Comparison of ENCODE assay signal across 9 mouse cellular contexts in genomic region chr1:41888213-41888612, GRCm38 (mm10).
DNase-seq lines count a peak whose midpoint lies in the region; ATAC-seq lines count a peak whose summit lies in the region.
"Had no signal": no experiment of that assay in that cellular context is flagged by ENCODE, and none has a peak within 500 bp of the region (broad histone marks: within the 10 kb centered on the region; RNA-seq: fewer than 3 reads in every experiment).

No protein-coding gene starts in this region.

- no peaks in the 10 kb centered on the region for H3K9me3 ChIP-seq in hindbrain, embryonic 10.5 days
- no peaks in the 10 kb centered on the region for H3K9me3 ChIP-seq in midbrain, embryonic 11.5 days (ENCODE audit: control insufficient read depth, low read length)

- H3K27me3 ChIP-seq in hindbrain, embryonic 10.5 days (ENCODE audit: insufficient read depth, poor library complexity, severe bottlenecking): no peaks in the 10 kb centered on the region
- H3K27me3 ChIP-seq in midbrain, embryonic 11.5 days (ENCODE audit: control insufficient read depth, insufficient read depth, low read length): no peaks in the 10 kb centered on the region

- peak overlapping the region; percentile 87 for H3K27ac ChIP-seq in hindbrain, embryonic 10.5 days
- no peak overlapping the region; the same call in 1 of the 2 replicates for H3K27ac ChIP-seq in midbrain, embryonic 11.5 days (ENCODE audit: low read depth, low read length)

- peaks cover 68% of the 10 kb centered on the region for H3K4me1 ChIP-seq in hindbrain, embryonic 10.5 days (replicated peaks)
- peaks cover 34% of the 10 kb centered on the region for H3K4me1 ChIP-seq in midbrain, embryonic 11.5 days (ENCODE audit: control insufficient read depth, insufficient read depth, low read length)

- WGBS in hindbrain, embryonic 10.5 days: 2% methylated on average over 2 of the region's 2 CpGs
- 16% methylated on average over 2 of the region's 2 CpGs for WGBS in midbrain, embryonic 11.5 days

- DNase-seq in Muller cell, postnatal 12 days (ENCODE audit: inconsistent ontology term): peak; percentile 81
- peak; percentile 73 for DNase-seq in embryo, embryonic 11 days
- DNase-seq in hindbrain, embryonic 10.5 days (ENCODE audit: low spot score): peak; percentile 77
- peak; percentile 92 for DNase-seq in midbrain, embryonic 11.5 days (ENCODE audit: low spot score, missing footprints)
- DNase-seq in spleen, adult 18-20 months: no peak
- DNase-seq in thymus, adult 18-20 months: no peak
- DNase-seq: cerebellum, adult 2 months; right cerebral cortex, postnatal 25 days had no signal

- H3K9ac ChIP-seq in midbrain, embryonic 11.5 days (ENCODE audit: low read length): no peak overlapping the region

- H3K4me3 ChIP-seq in hindbrain, embryonic 10.5 days: no peak overlapping the region
- H3K4me3 ChIP-seq in midbrain, embryonic 11.5 days (ENCODE audit: low read depth, low read length): no peak overlapping the region

- H3K36me3 ChIP-seq in hindbrain, embryonic 10.5 days: no peaks in the 10 kb centered on the region
- no peaks in the 10 kb centered on the region for H3K36me3 ChIP-seq in midbrain, embryonic 11.5 days (ENCODE audit: control insufficient read depth, insufficient read depth, low read length)

- ATAC-seq in midbrain, embryonic 11.5 days (ENCODE audit: low FRiP score): peak; percentile 65
- no peak for ATAC-seq in megakaryocyte-erythroid progenitor cell, adult 5-6 weeks (replicated peaks; ENCODE audit: low FRiP score, low TSS enrichment, poor library complexity, severe bottlenecking)

- no peak overlapping the region for H3K4me2 ChIP-seq in midbrain, embryonic 11.5 days

Comparison
In these comparisons a context has a peak if more than half of its experiments do, and no peak if none do; other contexts are left out.
1. DNase-seq: peak in Muller cell, postnatal 12 days (single experiment), embryo, embryonic 11 days (single experiment), hindbrain, embryonic 10.5 days (single experiment) and midbrain, embryonic 11.5 days (single experiment); none in spleen, adult 18-20 months (0 of 2) and thymus, adult 18-20 months (0 of 2).